Mouse (Mus musculus): ENCODE data around the gene Fh1. TPM values are rescaled to one million over a fixed set of nuclear protein-coding genes. Genes with fewer than 3 reads are reported as not detected.

Gene Fh1
- polyA plus RNA-seq, 1 experiment from 2014 or later, result 140 TPM

Other genes with a start within 250 kb of the Fh1 start
- 0.34 and 0.60 TPM in 2 replicates for gene Rgs7, start 133.1 kb downstream of the Fh1 start, polyA plus RNA-seq (2014; fragmentation: Nextera tagmentation; extraction: Ambion mirVana)
- not detected in 2 replicates for gene Kmo, start 5.3 kb downstream of the Fh1 start, polyA plus RNA-seq (2014; fragmentation: Nextera tagmentation; extraction: Ambion mirVana)
- 8.6 and 9.0 TPM in 2 replicates for gene Opn3, start 67.1 kb upstream of the Fh1 start, polyA plus RNA-seq (2014; fragmentation: Nextera tagmentation; extraction: Ambion mirVana)
- 3.4 and 5.7 TPM in 2 replicates for gene Chml, start 67.3 kb upstream of the Fh1 start, polyA plus RNA-seq (2014; fragmentation: Nextera tagmentation; extraction: Ambion mirVana)
- not detected in 2 replicates for gene Wdr64, start 73.0 kb upstream of the Fh1 start, polyA plus RNA-seq (2014; fragmentation: Nextera tagmentation; extraction: Ambion mirVana)